Mouse (Mus musculus) heart, postnatal 0 days (tissue): Measurements from ENCODE around the gene Mob3c. TPM values are rescaled to one million over a fixed set of nuclear protein-coding genes. Genes with fewer than 3 reads are reported as not detected.

Experiments used
- ATAC-seq: fragments of 200-750 bp; cut with Nextera tagmentation; 2 replicates; pipeline ENCODE4 v1.8.0; 2017; ENCODE audit warnings: low read depth, moderate number of reproducible peaks, moderate library complexity; ENCODE audit not compliant: insufficient read depth
- DNase-seq: peaks from one replicate; pipeline ENCODE4 v3.0.0-alpha.2; 2016; ENCODE audit warnings: low spot score
- H3K27ac ChIP-seq: fragments of 300-500 bp; sonication (generic); 2 replicates; pipeline ENCODE4 v1.5.1; 2014; ENCODE audit warnings: low read depth, mild to moderate bottlenecking
- H3K27me3 ChIP-seq: fragments of 300-500 bp; sonication (generic); 2 replicates; pipeline ENCODE4 v1.6.1; 2014; ENCODE audit warnings: low read length, mixed read lengths; ENCODE audit not compliant: control insufficient read depth, insufficient read depth
- H3K36me3 ChIP-seq: fragments of 300-500 bp; sonication (generic); replicated peaks from 2 replicates; pipeline ENCODE4 v1.6.1; 2014; ENCODE audit warnings: low read length, mixed read lengths; ENCODE audit not compliant: control insufficient read depth, insufficient read depth
- H3K4me1 ChIP-seq: fragments of 300-500 bp; sonication (generic); 2 replicates; pipeline ENCODE4 v1.6.1; 2014; ENCODE audit warnings: antibody characterized with exemption; ENCODE audit not compliant: control insufficient read depth, insufficient read depth
- H3K4me2 ChIP-seq: fragments of 300-500 bp; sonication (generic); 2 replicates; pipeline ENCODE4 v1.6.1; 2014; ENCODE audit warnings: low read depth, mild to moderate bottlenecking, low read length, moderate library complexity
- H3K4me3 ChIP-seq: fragments of 300-500 bp; sonication (generic); 2 replicates; pipeline ENCODE4 v1.5.1; 2014; ENCODE audit warnings: low read depth, low read length
- H3K9ac ChIP-seq: fragments of 300-500 bp; sonication (generic); replicated peaks from 2 replicates; pipeline ENCODE4 v1.6.1; 2014; ENCODE audit warnings: low read depth, low read length, mixed read lengths
- H3K9me3 ChIP-seq: fragments of 300-500 bp; sonication (generic); replicated peaks from 2 replicates; pipeline ENCODE4 v1.6.1; 2016; ENCODE audit warnings: low read length; ENCODE audit not compliant: control insufficient read depth
- CTCF ChIP-seq: IDR thresholded peaks from 2 replicates; pipeline ENCODE4 v1.5.1; 2016; ENCODE audit warnings: antibody characterized with exemption, control low read depth, low read depth
- EP300 ChIP-seq: IDR thresholded peaks from 2 replicates; pipeline ENCODE4 v1.6.1; 2016; ENCODE audit warnings: antibody characterized with exemption, low read depth
- WGBS: fragments of 180-500 bp; shearing (Covaris S2); extraction: QIAGEN DNeasy Blood & Tissue Kit; methylation state at CpG from one replicate; pipeline ENCODE4 v1.1.7; 2014; 5-methylcytosine and 5-hydroxymethylcytosine counted together
- polyA plus RNA-seq: library from polyadenylated mRNA; unstranded; fragments of >200 nt; fragmentation: Nextera tagmentation; extraction: Ambion mirVana; gene quantifications from 2 replicates; pipeline ENCODE4 v1.2.1, GENCODE M21; 2015
- total RNA-seq: library from RNA; depleted of rRNA; stranded (reverse); fragments of >200 nt; gene quantifications from 2 replicates; pipeline ENCODE4 v1.2.3, GENCODE M21; 2014; ENCODE audit warnings: low replicate concordance; rRNA removed

The Mob3c gene
- 3.1 and 4.9 TPM in 2 replicates for total RNA-seq
- polyA plus RNA-seq: 5.5 and 6.4 TPM in 2 replicates

- WGBS: under 1% methylated on average over 56 of the region's 57 CpGs
- Histone ChIP-seq H3K9ac (peak within 1 kb of the TSS; percentile 79), H3K9me3 (no peaks in the 10 kb centered on the region), H3K4me1 (peaks cover 21% of the 10 kb centered on the region), H3K4me3 (peak within 1 kb of the TSS; percentile 93), H3K27ac (peak within 1 kb of the TSS; percentile 87), H3K4me2 (peak within 1 kb of the TSS; percentile 82), H3K27me3 (no peaks in the 10 kb centered on the region), H3K36me3 (peaks cover 17% of the 10 kb centered on the region)
- ATAC-seq (peak; percentile 91), DNase-seq (peak; percentile 80)
- no peak for TF ChIP-seq EP300
- TF ChIP-seq CTCF: no peak
These were observed at the start of gene Mob3c for GRCm38 (mm10) chr4:115827888-115828571. Gene Mob3c, plus strand, starts transcription at chr4:115828092.

GRCm38 (mm10) chr4:115780269-115780668, 47.6 kb upstream of the Mob3c start:
- TF ChIP-seq CTCF (no peak), EP300 (no peak)
- 32% methylated on average over 6 of the region's 6 CpGs for WGBS
- Histone ChIP-seq H3K4me1 (0 out of 2 replicates have a peak, but pooled peaks cover 3% of the 10 kb centered on the region), H3K27me3 (no peaks in the 10 kb centered on the region), H3K36me3 (peaks cover 8% of the 10 kb centered on the region; the same call in 1 of the 2 replicates), H3K4me2 (no peak overlapping the region), H3K27ac (no peak overlapping the region), H3K9ac (no peak overlapping the region), H3K9me3 (no peaks in the 10 kb centered on the region), H3K4me3 (no peak overlapping the region)
- ATAC-seq: no peak
- no peak for DNase-seq

GRCm38 (mm10) chr4:115780918-115781317, 47.0 kb upstream of the Mob3c start, which contains the start of gene Tex38:
Gene Tex38, minus strand, starts transcription at chr4:115781018.
- H3K27ac ChIP-seq: no peak within 1 kb of the TSS
- ATAC-seq (no peak), DNase-seq (no peak)
- no peaks in the 10 kb centered on the region for H3K9me3 ChIP-seq
- H3K4me2 ChIP-seq: no peak within 1 kb of the TSS
- no peak within 1 kb of the TSS for H3K4me3 ChIP-seq
- H3K4me1 ChIP-seq: 0 out of 2 replicates have a peak, but pooled peaks cover 3% of the 10 kb centered on the region
- WGBS: 60% methylated on average over 3 of the region's 3 CpGs
- no peak within 1 kb of the TSS for H3K9ac ChIP-seq
- H3K27me3 ChIP-seq: no peaks in the 10 kb centered on the region
- peaks cover 8% of the 10 kb centered on the region; the same call in 1 of the 2 replicates for H3K36me3 ChIP-seq
- TF ChIP-seq CTCF (no peak), EP300 (no peak)

GRCm38 (mm10) chr4:115782026-115782805, 45.7 kb upstream of the Mob3c start:
- 77% methylated on average over 5 of the region's 5 CpGs for WGBS
- H3K27ac ChIP-seq: no peak overlapping the region
- no peak for DNase-seq
- 0 out of 2 replicates have a peak, but pooled peaks cover 3% of the 10 kb centered on the region for H3K4me1 ChIP-seq
- no peaks in the 10 kb centered on the region for H3K9me3 ChIP-seq
- no peak for TF ChIP-seq CTCF
- TF ChIP-seq EP300: no peak
- H3K36me3 ChIP-seq: peaks cover 3% of the 10 kb centered on the region; the same call in 1 of the 2 replicates
- no peak overlapping the region for H3K4me2 ChIP-seq
- H3K27me3 ChIP-seq: no peaks in the 10 kb centered on the region
- no peak for ATAC-seq
- H3K9ac ChIP-seq: no peak overlapping the region
- H3K4me3 ChIP-seq: no peak overlapping the region

GRCm38 (mm10) chr4:115784769-115785510, 43.0 kb upstream of the Mob3c start, which contains the start of gene Atpaf1:
Gene Atpaf1, plus strand, starts transcription at chr4:115784812.
- under 1% methylated on average over 66 of the region's 69 CpGs for WGBS
- Histone ChIP-seq H3K36me3 (peaks cover 29% of the 10 kb centered on the region), H3K27ac (peak within 1 kb of the TSS; percentile 82), H3K4me1 (no peaks in the 10 kb centered on the region), H3K27me3 (no peaks in the 10 kb centered on the region), H3K4me2 (peak within 1 kb of the TSS; percentile 81), H3K4me3 (peak within 1 kb of the TSS; percentile 91), H3K9ac (peak within 1 kb of the TSS; percentile 85), H3K9me3 (no peaks in the 10 kb centered on the region)
- no peak for TF ChIP-seq EP300
- TF ChIP-seq CTCF: peak; percentile 9; the same call in 1 of the 2 replicates
- ATAC-seq (peak; percentile 85), DNase-seq (peak; percentile 41)
